Comparison of ENCODE assay signal across 11 mouse cellular contexts in the genomic region with DNA sequence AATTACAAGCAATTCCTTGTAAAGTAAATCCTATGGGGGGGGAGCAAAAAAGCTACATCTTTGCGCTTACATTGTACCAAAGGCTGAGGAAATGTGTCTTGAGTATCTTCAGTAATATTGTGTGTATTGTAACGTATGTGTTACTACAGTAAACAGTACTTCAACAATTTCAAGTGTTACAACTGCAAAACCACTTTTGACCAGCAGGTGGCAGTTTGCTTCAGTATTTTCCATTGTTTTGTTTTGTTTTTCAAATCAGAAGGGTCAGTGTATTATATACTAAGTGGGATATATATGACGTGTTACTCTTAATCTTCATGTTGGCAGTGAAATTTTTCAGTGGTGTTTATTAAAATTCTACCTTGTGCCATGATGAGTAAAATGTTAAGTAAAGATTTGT. TPM values are rescaled to one million over a fixed set of nuclear protein-coding genes. Genes with fewer than 3 reads are reported as not detected.
DNase-seq lines count a peak whose midpoint lies in the region; ATAC-seq and TF ChIP-seq lines count a peak whose summit lies in the region.
"Had no signal": no experiment of that assay in that cellular context is flagged by ENCODE, and none has a peak within 500 bp of the region (broad histone marks: within the 10 kb centered on the region; RNA-seq: fewer than 3 reads in every experiment).

No protein-coding gene starts in this region.

- ATAC-seq in forebrain, postnatal 0 days, result no peak
- no peak for ATAC-seq in forebrain, embryonic 12.5 days (ENCODE audit: low FRiP score)
- ATAC-seq in midbrain, embryonic 14.5 days (ENCODE audit: low FRiP score, low TSS enrichment), result no peak
- no peak for ATAC-seq in midbrain, embryonic 13.5 days
- peak; percentile 43; the same call in 1 of the 2 replicates for ATAC-seq in granulocyte monocyte progenitor cell, adult 5-6 weeks (replicated peaks; ENCODE audit: poor library complexity, severe bottlenecking)
- ATAC-seq in megakaryocyte progenitor cell, adult 5-6 weeks (replicated peaks; ENCODE audit: poor library complexity), result peak; percentile 56

- no peaks in the 10 kb centered on the region for H3K27me3 ChIP-seq in forebrain, postnatal 0 days (ENCODE audit: insufficient read depth, low read length)
- H3K27me3 ChIP-seq in forebrain, embryonic 12.5 days, result peaks cover 14% of the 10 kb centered on the region; the same call in 1 of the 2 replicates
- no peaks in the 10 kb centered on the region for H3K27me3 ChIP-seq in midbrain, embryonic 14.5 days (ENCODE audit: control insufficient read depth, insufficient read depth, low read length)
- H3K27me3 ChIP-seq in midbrain, embryonic 13.5 days, result no peaks in the 10 kb centered on the region; the same call in 1 of the 2 replicates
- H3K27me3 ChIP-seq: heart, embryonic 15.5 days; stomach, embryonic 15.5 days had no signal

- H3K36me3 ChIP-seq in forebrain, postnatal 0 days (ENCODE audit: insufficient read depth), result no peaks in the 10 kb centered on the region
- H3K36me3 ChIP-seq in forebrain, embryonic 12.5 days (replicated peaks), result no peaks in the 10 kb centered on the region
- H3K36me3 ChIP-seq in midbrain, embryonic 14.5 days (ENCODE audit: control insufficient read depth, insufficient read depth, low read length), result no peaks in the 10 kb centered on the region
- H3K36me3 ChIP-seq in midbrain, embryonic 13.5 days, result no peaks in the 10 kb centered on the region
- H3K36me3 ChIP-seq: heart, embryonic 15.5 days; lung, embryonic 15.5 days; stomach, embryonic 15.5 days had no signal

- H3K9me3 ChIP-seq in forebrain, postnatal 0 days (ENCODE audit: low read length), result no peaks in the 10 kb centered on the region
- no peaks in the 10 kb centered on the region for H3K9me3 ChIP-seq in forebrain, embryonic 12.5 days
- no peaks in the 10 kb centered on the region for H3K9me3 ChIP-seq in midbrain, embryonic 14.5 days (ENCODE audit: control insufficient read depth, low read length)
- H3K9me3 ChIP-seq in midbrain, embryonic 13.5 days, result no peaks in the 10 kb centered on the region
- H3K9me3 ChIP-seq: heart, embryonic 15.5 days; lung, embryonic 15.5 days; stomach, embryonic 15.5 days had no signal

- H3K27ac ChIP-seq in forebrain, postnatal 0 days (ENCODE audit: low read depth, low read length), result no peak overlapping the region
- H3K27ac ChIP-seq in forebrain, embryonic 12.5 days, result no peak overlapping the region
- no peak overlapping the region for H3K27ac ChIP-seq in midbrain, embryonic 14.5 days (replicated peaks; ENCODE audit: low read depth, low read length)
- no peak overlapping the region for H3K27ac ChIP-seq in midbrain, embryonic 13.5 days
- H3K27ac ChIP-seq: heart, embryonic 15.5 days; lung, embryonic 15.5 days; stomach, embryonic 15.5 days had no signal

- WGBS in forebrain, postnatal 0 days, result 41% methylated on average over 3 of the region's 3 CpGs
- WGBS in forebrain, embryonic 12.5 days, result 45% methylated on average over 3 of the region's 3 CpGs
- WGBS in midbrain, embryonic 14.5 days, result 41% methylated on average over 3 of the region's 3 CpGs
- WGBS in midbrain, embryonic 13.5 days, result 51% methylated on average over 3 of the region's 3 CpGs

- H3K4me2 ChIP-seq in forebrain, postnatal 0 days (ENCODE audit: low read depth), result no peak overlapping the region
- no peak overlapping the region for H3K4me2 ChIP-seq in forebrain, embryonic 12.5 days
- H3K4me2 ChIP-seq in midbrain, embryonic 14.5 days (ENCODE audit: low read length), result no peak overlapping the region
- no peak overlapping the region for H3K4me2 ChIP-seq in midbrain, embryonic 13.5 days (replicated peaks)
- H3K4me2 ChIP-seq: heart, embryonic 15.5 days; lung, embryonic 15.5 days; stomach, embryonic 15.5 days had no signal

- H3K4me3 ChIP-seq in forebrain, postnatal 0 days (ENCODE audit: low read depth, low read length), result no peak overlapping the region
- H3K4me3 ChIP-seq in forebrain, embryonic 12.5 days (replicated peaks), result no peak overlapping the region
- H3K4me3 ChIP-seq in midbrain, embryonic 14.5 days (replicated peaks; ENCODE audit: low read depth, low read length), result no peak overlapping the region
- no peak overlapping the region for H3K4me3 ChIP-seq in midbrain, embryonic 13.5 days (replicated peaks)
- H3K4me3 ChIP-seq: heart, embryonic 15.5 days; lung, embryonic 15.5 days; stomach, embryonic 15.5 days had no signal

- peak; percentile 60 for DNase-seq in forebrain, postnatal 0 days
- DNase-seq in midbrain, embryonic 14.5 days, result peak; percentile 78
- DNase-seq in R1 (ENCODE audit: low read depth, low spot score), result peak; percentile 51
- no peak for DNase-seq in frontal cortex, postnatal 14 days (ENCODE audit: low spot score in 2 of 2)

- TF ChIP-seq CTCF in forebrain, postnatal 0 days (IDR thresholded peaks at IDR 0.05; ENCODE audit: low read depth), result peak; percentile 61

- H3K4me1 ChIP-seq in forebrain, postnatal 0 days (ENCODE audit: insufficient read depth), result no peaks in the 10 kb centered on the region
- H3K4me1 ChIP-seq in forebrain, embryonic 12.5 days, result no peaks in the 10 kb centered on the region
- no peaks in the 10 kb centered on the region for H3K4me1 ChIP-seq in midbrain, embryonic 14.5 days (ENCODE audit: control insufficient read depth, insufficient read depth, low read length)
- no peaks in the 10 kb centered on the region for H3K4me1 ChIP-seq in midbrain, embryonic 13.5 days (replicated peaks)
- H3K4me1 ChIP-seq: heart, embryonic 15.5 days; lung, embryonic 15.5 days; stomach, embryonic 15.5 days had no signal

- H3K9ac ChIP-seq in forebrain, postnatal 0 days, result no peak overlapping the region
- no peak overlapping the region for H3K9ac ChIP-seq in forebrain, embryonic 12.5 days
- no peak overlapping the region for H3K9ac ChIP-seq in midbrain, embryonic 14.5 days (replicated peaks; ENCODE audit: low read length)
- H3K9ac ChIP-seq in midbrain, embryonic 13.5 days (replicated peaks), result no peak overlapping the region
- H3K9ac ChIP-seq: heart, embryonic 15.5 days; lung, embryonic 15.5 days; stomach, embryonic 15.5 days had no signal

RNA-seq across cellular contexts. Expression of a gene that starts 16.2 kb away (rescaled TPM):
- 30.2 and 33.4 TPM in 2 replicates for total RNA-seq in forebrain, postnatal 0 days (2014; rRNA removed)
- 28.4 and 32.0 TPM in 2 replicates for polyA plus RNA-seq in forebrain, postnatal 0 days (2015; fragmentation: Nextera tagmentation; extraction: Ambion mirVana)
- polyA plus RNA-seq in forebrain, embryonic 12.5 days (2016; fragmentation: Nextera tagmentation; extraction: Ambion mirVana), result 51.4 TPM in 2 replicates
- polyA plus RNA-seq in midbrain, embryonic 14.5 days (2014; fragmentation: Nextera tagmentation; extraction: Ambion mirVana), result 37.6 and 44.7 TPM in 2 replicates
- polyA plus RNA-seq in midbrain, embryonic 13.5 days (2015; fragmentation: Nextera tagmentation; extraction: Ambion mirVana), result 40.7 and 42.1 TPM in 2 replicates
- total RNA-seq in granulocyte monocyte progenitor cell, adult 5-6 weeks (2014; fragmentation: Nextera tagmentation), result 30.7 and 33.7 TPM in 2 replicates
- 34.1 and 37.2 TPM in 2 replicates for total RNA-seq in granulocyte monocyte progenitor cell, adult 5-6 weeks (2017)
- 36.3 and 41.6 TPM in 2 replicates for total RNA-seq in megakaryocyte progenitor cell, adult 5-6 weeks (2015)
- total RNA-seq in megakaryocyte progenitor cell, adult 5-6 weeks (2017), result 36.1 and 37.6 TPM in 2 replicates

Comparison
In these comparisons a context has a peak if more than half of its experiments do, and no peak if none do; other contexts are left out.
1. ATAC-seq: peak in granulocyte monocyte progenitor cell, adult 5-6 weeks (single experiment) and megakaryocyte progenitor cell, adult 5-6 weeks (single experiment); none in forebrain, postnatal 0 days (single experiment), forebrain, embryonic 12.5 days (single experiment), midbrain, embryonic 14.5 days (single experiment) and midbrain, embryonic 13.5 days (single experiment).
2. DNase-seq: peak in forebrain, postnatal 0 days (single experiment), midbrain, embryonic 14.5 days (single experiment) and R1 (single experiment); none in frontal cortex, postnatal 14 days (0 of 2).